ENCODE assay signal across 8 mouse cellular contexts in genomic region chr8:35193771-35194170, GRCm38 (mm10).
DNase-seq lines count a peak whose midpoint lies in the region; ATAC-seq and TF ChIP-seq lines count a peak whose summit lies in the region.

No protein-coding gene starts in this region.

- DNase-seq in hindbrain, postnatal 0 days (ENCODE audit: low spot score) = peak; percentile 82
- DNase-seq in brain, adult 2 months (ENCODE audit: low read depth, low spot score) = peak; percentile 92
- DNase-seq in cerebellum, postnatal 36 days = peak; percentile 29 to 35
- DNase-seq in kidney, postnatal 10 days = peak; percentile 60
- DNase-seq in thymus, postnatal 36 days = no peak
- no peak for DNase-seq in gastrocnemius, postnatal 10 days

- H3K4me2 ChIP-seq in hindbrain, postnatal 0 days (ENCODE audit: low read depth, low read length) = no peak overlapping the region
- H3K4me2 ChIP-seq in hindbrain, embryonic 12.5 days (replicated peaks) = no peak overlapping the region

- no peaks in the 10 kb centered on the region for H3K27me3 ChIP-seq in hindbrain, postnatal 0 days (ENCODE audit: insufficient read depth, low read length)
- no peaks in the 10 kb centered on the region for H3K27me3 ChIP-seq in hindbrain, embryonic 12.5 days

- H3K4me3 ChIP-seq in hindbrain, postnatal 0 days (ENCODE audit: low read length) = no peak overlapping the region
- no peak overlapping the region for H3K4me3 ChIP-seq in hindbrain, embryonic 12.5 days

- TF ChIP-seq CTCF in hindbrain, postnatal 0 days (IDR thresholded peaks at IDR 0.05; ENCODE audit: low read depth) = peak; percentile 64

- peak; percentile 79 for ATAC-seq in hindbrain, postnatal 0 days
- ATAC-seq in hindbrain, embryonic 12.5 days (ENCODE audit: low FRiP score) = no peak
- no peak for ATAC-seq in erythroid progenitor cell, adult 5-6 weeks (replicated peaks; ENCODE audit: low FRiP score, poor library complexity, severe bottlenecking)

- no peak overlapping the region for H3K27ac ChIP-seq in hindbrain, postnatal 0 days
- H3K27ac ChIP-seq in hindbrain, embryonic 12.5 days = no peak overlapping the region

- no peaks in the 10 kb centered on the region; the same call in 1 of the 2 replicates for H3K4me1 ChIP-seq in hindbrain, postnatal 0 days (ENCODE audit: insufficient read depth, low read length)
- peaks cover 7% of the 10 kb centered on the region for H3K4me1 ChIP-seq in hindbrain, embryonic 12.5 days

- 9% methylated on average over 1 of the region's 1 CpGs for WGBS in hindbrain, postnatal 0 days
- WGBS in hindbrain, embryonic 12.5 days = 47% methylated on average over 1 of the region's 1 CpGs

- H3K36me3 ChIP-seq in hindbrain, postnatal 0 days (ENCODE audit: insufficient read depth, low read length) = no peaks in the 10 kb centered on the region
- no peaks in the 10 kb centered on the region for H3K36me3 ChIP-seq in hindbrain, embryonic 12.5 days

- H3K9ac ChIP-seq in hindbrain, postnatal 0 days (replicated peaks; ENCODE audit: low read length) = no peak overlapping the region
- H3K9ac ChIP-seq in hindbrain, embryonic 12.5 days = no peak overlapping the region

- H3K9me3 ChIP-seq in hindbrain, postnatal 0 days (ENCODE audit: low read length) = no peaks in the 10 kb centered on the region
- no peaks in the 10 kb centered on the region for H3K9me3 ChIP-seq in hindbrain, embryonic 12.5 days (replicated peaks)

Comparison
In these comparisons a context has a peak if more than half of its experiments do, and no peak if none do; other contexts are left out.
1. DNase-seq: peak in hindbrain, postnatal 0 days (single experiment), brain, adult 2 months (single experiment), cerebellum, postnatal 36 days (2 of 2) and kidney, postnatal 10 days (single experiment); none in thymus, postnatal 36 days (0 of 2) and gastrocnemius, postnatal 10 days (single experiment).